Mouse (Mus musculus): ENCODE data around the gene Ptprg.

DNA sequence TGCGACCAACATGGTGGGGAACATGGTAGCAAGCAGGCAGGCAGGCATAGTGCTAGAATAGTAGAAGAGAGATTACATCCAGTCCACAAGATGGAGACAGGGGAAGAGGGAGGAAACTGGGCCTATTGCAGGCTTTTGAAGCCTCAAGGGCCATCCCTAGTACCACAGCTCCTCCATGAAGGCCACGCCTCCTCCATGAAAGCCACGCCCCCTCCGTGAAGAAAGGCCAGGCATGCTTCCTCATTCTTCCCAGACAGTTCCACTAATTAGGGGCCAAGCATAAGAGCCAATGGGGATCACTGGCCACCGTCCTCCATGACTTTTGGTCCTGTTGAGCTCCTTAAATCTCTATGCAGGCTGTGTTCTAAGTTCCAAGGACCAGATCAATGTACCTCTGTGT, 17.2 kb upstream of the Ptprg start:
- TF ChIP-seq CTCF (conservative IDR thresholded peaks at IDR 0.05; ENCODE audit: low read length) (no peak), NANOG (IDR thresholded peaks at IDR 0.05; ENCODE audit: borderline replicate concordance, low read length) (no peak), POU5F1 (IDR thresholded peaks at IDR 0.05; ENCODE audit: borderline replicate concordance, low read length) (no peak)

Measured in E14TG2a.4 (cell line).